Mouse (Mus musculus) T-helper 1 cell (primary cell): ENCODE data around the gene Ttll6.
"Not testable (repeated sequence)": the region's sequence is repeated elsewhere in the genome, so short reads cannot be mapped to it uniquely, and the experiment has no call there.

Source experiments
- in situ Hi-C: fragments of 300-600 bp; cut with MboI, MseI; formaldehyde crosslinking; loops from one replicate; pipeline ENCODE4 v1.15.1; 2025; ENCODE audit warnings: high pct_unique_total_duplicates

Gene Ttll6

GRCm38 (mm10) chr11:96133239-96133865 lies at the start of gene Ttll6:
TSS of gene Ttll6 (plus strand) at chr11:96133786.
- in situ Hi-C loops, result no loop called here

GRCm38 (mm10) chr11:96087981-96088380 lies 45.6 kb upstream of the Ttll6 start:
- in situ Hi-C loops, result no loop called here

GRCm38 (mm10) chr11:96091073-96091472 lies 42.5 kb upstream of the Ttll6 start:
- in situ Hi-C loops, result loop anchor here (5.0 kb wide), 1 partner anchor 141 kb away; no protein-coding TSS in a partner anchor

- in situ Hi-C loops, result loop anchor here (5.0 kb wide), 1 partner anchor 140 kb away; no protein-coding TSS in a partner anchor
Observed at GRCm38 (mm10) chr11:96092674-96093291, 40.8 kb upstream of the Ttll6 start.

GRCm38 (mm10) chr11:96093361-96093760 lies 40.2 kb upstream of the Ttll6 start:
- in situ Hi-C loops, result loop anchor here (5.0 kb wide), 1 partner anchor 139 kb away; no protein-coding TSS in a partner anchor

- in situ Hi-C loops, result no loop called here
Observed at GRCm38 (mm10) chr11:96108376-96108775, 25.2 kb upstream of the Ttll6 start.

- in situ Hi-C loops, result not testable (repeated sequence)
Observed at GRCm38 (mm10) chr11:96110950-96111349, 22.6 kb upstream of the Ttll6 start.

- in situ Hi-C loops, result no loop called here
Observed at GRCm38 (mm10) chr11:96111751-96112150, 21.8 kb upstream of the Ttll6 start, which contains the start of gene Calcoco2. TSS of gene Calcoco2 (minus strand) at chr11:96111964.

- in situ Hi-C loops, result no loop called here
Observed at GRCm38 (mm10) chr11:96114077-96114476, 19.5 kb upstream of the Ttll6 start.

- in situ Hi-C loops, result no loop called here
Observed at GRCm38 (mm10) chr11:96115416-96115815, 18.2 kb upstream of the Ttll6 start.

GRCm38 (mm10) chr11:96116116-96116515 lies 17.5 kb upstream of the Ttll6 start:
- in situ Hi-C loops, result no loop called here

- in situ Hi-C loops, result not testable (repeated sequence)
Observed at GRCm38 (mm10) chr11:96116925-96117324, 16.7 kb upstream of the Ttll6 start.

- in situ Hi-C loops, result no loop called here
Observed at GRCm38 (mm10) chr11:96119401-96119800, 14.2 kb upstream of the Ttll6 start.

GRCm38 (mm10) chr11:96122806-96123205 lies 10.8 kb upstream of the Ttll6 start:
- in situ Hi-C loops, result not testable (repeated sequence)

GRCm38 (mm10) chr11:96124052-96124914 lies 9.3 kb upstream of the Ttll6 start:
- in situ Hi-C loops, result no loop called here

GRCm38 (mm10) chr11:96130606-96131005 lies 3.0 kb upstream of the Ttll6 start:
- in situ Hi-C loops, result no loop called here

GRCm38 (mm10) chr11:96135847-96136246 lies 2.3 kb downstream of the Ttll6 start:
- in situ Hi-C loops, result no loop called here

GRCm38 (mm10) chr11:96140726-96141175 lies 7.2 kb downstream of the Ttll6 start:
- in situ Hi-C loops, result no loop called here

GRCm38 (mm10) chr11:96143766-96144165 lies 10.2 kb downstream of the Ttll6 start:
- in situ Hi-C loops, result no loop called here

- in situ Hi-C loops, result loop anchor here (5.0 kb wide), 1 partner anchor 87 kb away; no protein-coding TSS in a partner anchor
Observed at GRCm38 (mm10) chr11:96145622-96146270, 12.2 kb downstream of the Ttll6 start.

GRCm38 (mm10) chr11:96147471-96147870 lies 13.9 kb downstream of the Ttll6 start:
- in situ Hi-C loops, result loop anchor here (5.0 kb wide), 1 partner anchor 85 kb away; no protein-coding TSS in a partner anchor
